Mouse (Mus musculus) CD4-positive naive resting alpha-beta T cell, adult 57 days (primary cell): ENCODE measurements around the gene Fam71e2. TPM values are rescaled to one million over a fixed set of nuclear protein-coding genes. Genes with fewer than 3 reads are reported as not detected.

Experiments
- total RNA-seq: library from RNA; stranded (reverse); gene quantifications from one replicate; pipeline ENCODE4 v1.2.4, GENCODE M21; 2023

Fam71e2 gene
- total RNA-seq: not detected

GRCm38 (mm10) chr7:4771202-4771601 is at the start of gene Fam71e2:
Gene Fam71e2, minus strand, starts transcription at chr7:4771302.

GRCm38 (mm10) chr7:4812303-4813104 is 41.4 kb upstream of the Fam71e2 start, which contains the start of gene Ube2s:
Gene Ube2s, minus strand, starts transcription at chr7:4812590.

GRCm38 (mm10) chr7:4792278-4793212 is 21.4 kb upstream of the Fam71e2 start, which contains the start of gene Rpl28:
Gene Rpl28, plus strand, starts transcription at chr7:4792874.

GRCm38 (mm10) chr7:4789436-4789935 is 18.4 kb upstream of the Fam71e2 start, which contains the start of gene Tmem238:
Gene Tmem238, minus strand, starts transcription at chr7:4789656.

GRCm38 (mm10) chr7:4782759-4783158 is 11.7 kb upstream of the Fam71e2 start, which contains the start of the genes Il11 and Tmem190:
Gene Il11, minus strand, starts transcription at chr7:4782859.
Gene Tmem190, plus strand, starts transcription at chr7:4782937.

GRCm38 (mm10) chr7:4752821-4753570 is 18.1 kb downstream of the Fam71e2 start, which contains the start of gene Cox6b2:
Gene Cox6b2, minus strand, starts transcription at chr7:4753094.

GRCm38 (mm10) chr7:4739544-4740275 is 31.4 kb downstream of the Fam71e2 start, which contains the start of gene Kmt5c:
Gene Kmt5c, plus strand, starts transcription at chr7:4740115.

GRCm38 (mm10) chr7:4725169-4725568 is 45.9 kb downstream of the Fam71e2 start, which contains the start of gene Tmem150b:
Gene Tmem150b, minus strand, starts transcription at chr7:4725249.

Other genes starting within 250 kb of the Fam71e2 start
- not detected for gene Tnni3, start 247.1 kb downstream of the Fam71e2 start, total RNA-seq
- not detected for gene Dnaaf3, start 238.8 kb downstream of the Fam71e2 start, total RNA-seq
- not detected for gene Syt5, start 223.8 kb downstream of the Fam71e2 start, total RNA-seq
- gene Ptprh, start 167.3 kb downstream of the Fam71e2 start, total RNA-seq: 0.33 TPM
- gene Tmem86b, start 139.9 kb downstream of the Fam71e2 start, total RNA-seq: 59.6 TPM
- gene Ppp6r1, start 112.3 kb downstream of the Fam71e2 start, total RNA-seq: 282 TPM
- 76.6 TPM for gene Hspbp1, start 86.2 kb downstream of the Fam71e2 start, total RNA-seq
- gene Brsk1, start 80.7 kb downstream of the Fam71e2 start, total RNA-seq: not detected
- gene Tmem150b, start 46.1 kb downstream of the Fam71e2 start, total RNA-seq: not detected
- gene Kmt5c, start 31.2 kb downstream of the Fam71e2 start, total RNA-seq: 70.4 TPM
- 4.6 TPM for gene Cox6b2, start 18.2 kb downstream of the Fam71e2 start, total RNA-seq
- gene Il11, start 11.6 kb upstream of the Fam71e2 start, total RNA-seq: not detected
- not detected for gene Tmem190, start 11.6 kb upstream of the Fam71e2 start, total RNA-seq
- gene Tmem238, start 18.4 kb upstream of the Fam71e2 start, total RNA-seq: 2.7 TPM
- gene Rpl28, start 21.6 kb upstream of the Fam71e2 start, total RNA-seq: 2,201 TPM
- gene Ube2s, start 41.3 kb upstream of the Fam71e2 start, total RNA-seq: 163 TPM
- 2.3 TPM for gene Shisa7, start 73.4 kb upstream of the Fam71e2 start, total RNA-seq
- 9.7 TPM for gene Isoc2b, start 99.0 kb upstream of the Fam71e2 start, total RNA-seq
- 13.4 TPM for gene Isoc2a, start 105.9 kb upstream of the Fam71e2 start, total RNA-seq
- not detected for gene Gm36210, start 135.2 kb upstream of the Fam71e2 start, total RNA-seq
- gene Zfp628, start 143.9 kb upstream of the Fam71e2 start, total RNA-seq: 35.2 TPM
- gene Nat14, start 150.7 kb upstream of the Fam71e2 start, total RNA-seq: 13.9 TPM
- 0.47 TPM for gene Ssc5d, start 154.5 kb upstream of the Fam71e2 start, total RNA-seq
- not detected for gene Sbk2, start 193.1 kb upstream of the Fam71e2 start, total RNA-seq
- not detected for gene Sbk3, start 199.9 kb upstream of the Fam71e2 start, total RNA-seq
- 34.3 TPM for gene Zfp579, start 224.9 kb upstream of the Fam71e2 start, total RNA-seq
- 14.7 TPM for gene Zfp524, start 243.1 kb upstream of the Fam71e2 start, total RNA-seq
- gene Fiz1, start 243.4 kb upstream of the Fam71e2 start, total RNA-seq: 47.3 TPM
- gene Gm44973, start 244.2 kb upstream of the Fam71e2 start, total RNA-seq: not detected
- gene Zfp865, start 249.1 kb upstream of the Fam71e2 start, total RNA-seq: 57.5 TPM
- 0.44 TPM for gene Ccdc106, start 249.3 kb upstream of the Fam71e2 start, total RNA-seq